Mouse (Mus musculus): Measurements from ENCODE around the gene Slc6a19. TPM values are rescaled to one million over a fixed set of nuclear protein-coding genes. Genes with fewer than 3 reads are reported as not detected.
"Not testable (repeated sequence)": the region's sequence is repeated elsewhere in the genome, so short reads cannot be mapped to it uniquely, and the experiment has no call there.

Slc6a19 gene
- polyA plus RNA-seq, 1 experiment from 2014 or later: 0.29 TPM

- Histone ChIP-seq H3K9ac (no peak overlapping the region), H3K4me3 (no peak overlapping the region), H3K4me2 (no peak overlapping the region), H3K27me3 (no peaks in the 10 kb centered on the region), H3K36me3 (no peaks in the 10 kb centered on the region), H3K9me3 (no peaks in the 10 kb centered on the region), H3K4me1 (replicated peaks) (no peaks in the 10 kb centered on the region), H3K27ac (no peak overlapping the region)
- no peak for ATAC-seq (ENCODE audit: low FRiP score)
- 89% methylated on average over 5 of the region's 5 CpGs for WGBS
Observed at GRCm38 (mm10) chr13:73711803-73712202, 7.1 kb upstream of the Slc6a19 start.

- no peaks in the 10 kb centered on the region for H3K36me3 ChIP-seq
- no peaks in the 10 kb centered on the region for H3K9me3 ChIP-seq
- ATAC-seq (ENCODE audit: low FRiP score): no peak
- H3K27ac ChIP-seq: no peak overlapping the region
- H3K4me2 ChIP-seq: no peak overlapping the region
- 96% methylated on average over 5 of the region's 5 CpGs for WGBS
- no peaks in the 10 kb centered on the region for H3K4me1 ChIP-seq (replicated peaks)
- H3K27me3 ChIP-seq: no peaks in the 10 kb centered on the region
- no peak overlapping the region for H3K4me3 ChIP-seq
- H3K9ac ChIP-seq: no peak overlapping the region
Observed at GRCm38 (mm10) chr13:73711221-73711620, 6.6 kb upstream of the Slc6a19 start.

GRCm38 (mm10) chr13:73709491-73709890 is 4.8 kb upstream of the Slc6a19 start:
- Histone ChIP-seq H3K36me3 (no peaks in the 10 kb centered on the region), H3K27me3 (no peaks in the 10 kb centered on the region), H3K9me3 (no peaks in the 10 kb centered on the region), H3K4me1 (replicated peaks) (0 out of 2 replicates have a peak, but pooled peaks cover 8% of the 10 kb centered on the region), H3K9ac (no peak overlapping the region), H3K27ac (no peak overlapping the region), H3K4me3 (no peak overlapping the region), H3K4me2 (no peak overlapping the region)
- 83% methylated on average over 6 of the region's 6 CpGs for WGBS
- no peak for ATAC-seq (ENCODE audit: low FRiP score)

GRCm38 (mm10) chr13:73703486-73703885 is 1.2 kb downstream of the Slc6a19 start:
- not testable (repeated sequence) for H3K9ac ChIP-seq; ATAC-seq (ENCODE audit: low FRiP score); H3K27me3 ChIP-seq; H3K9me3 ChIP-seq; H3K36me3 ChIP-seq; H3K4me2 ChIP-seq; H3K27ac ChIP-seq; H3K4me1 ChIP-seq (replicated peaks); H3K4me3 ChIP-seq
- 91% methylated on average over 4 of the region's 4 CpGs for WGBS

- Histone ChIP-seq H3K27me3 (no peaks in the 10 kb centered on the region), H3K9ac (no peak overlapping the region), H3K4me2 (no peak overlapping the region), H3K27ac (no peak overlapping the region), H3K9me3 (no peaks in the 10 kb centered on the region), H3K36me3 (no peaks in the 10 kb centered on the region), H3K4me3 (no peak overlapping the region), H3K4me1 (replicated peaks) (0 out of 2 replicates have a peak, but pooled peaks cover 8% of the 10 kb centered on the region)
- WGBS: 90% methylated on average over 4 of the region's 4 CpGs
- ATAC-seq (ENCODE audit: low FRiP score): no peak
Observed at GRCm38 (mm10) chr13:73702776-73703175, 1.9 kb downstream of the Slc6a19 start.

- H3K9ac ChIP-seq: no peak overlapping the region
- ATAC-seq (ENCODE audit: low FRiP score): no peak
- H3K36me3 ChIP-seq: no peaks in the 10 kb centered on the region
- no peak overlapping the region for H3K27ac ChIP-seq
- no peaks in the 10 kb centered on the region for H3K9me3 ChIP-seq
- 0 out of 2 replicates have a peak, but pooled peaks cover 8% of the 10 kb centered on the region for H3K4me1 ChIP-seq (replicated peaks)
- H3K4me3 ChIP-seq: no peak overlapping the region
- 87% methylated on average over 9 of the region's 9 CpGs for WGBS
- H3K4me2 ChIP-seq: no peak overlapping the region
- H3K27me3 ChIP-seq: 0 out of 2 replicates have a peak, but pooled peaks cover 7% of the 10 kb centered on the region
Observed at GRCm38 (mm10) chr13:73701161-73701883, 3.3 kb downstream of the Slc6a19 start.

GRCm38 (mm10) chr13:73700554-73700953 is 4.1 kb downstream of the Slc6a19 start:
- Histone ChIP-seq H3K9ac (no peak overlapping the region), H3K4me2 (no peak overlapping the region), H3K4me3 (no peak overlapping the region), H3K36me3 (no peaks in the 10 kb centered on the region), H3K27ac (no peak overlapping the region), H3K4me1 (replicated peaks) (0 out of 2 replicates have a peak, but pooled peaks cover 5% of the 10 kb centered on the region), H3K27me3 (0 out of 2 replicates have a peak, but pooled peaks cover 8% of the 10 kb centered on the region), H3K9me3 (no peaks in the 10 kb centered on the region)
- 94% methylated on average over 12 of the region's 12 CpGs for WGBS
- no peak for ATAC-seq (ENCODE audit: low FRiP score)

GRCm38 (mm10) chr13:73699714-73700113 is 5.0 kb downstream of the Slc6a19 start:
- ATAC-seq (ENCODE audit: low FRiP score): no peak
- 0 out of 2 replicates have a peak, but pooled peaks cover 8% of the 10 kb centered on the region for H3K27me3 ChIP-seq
- 94% methylated on average over 6 of the region's 6 CpGs for WGBS
- H3K4me2 ChIP-seq: no peak overlapping the region
- no peaks in the 10 kb centered on the region for H3K36me3 ChIP-seq
- H3K4me3 ChIP-seq: no peak overlapping the region
- no peak overlapping the region for H3K9ac ChIP-seq
- H3K27ac ChIP-seq: no peak overlapping the region
- no peaks in the 10 kb centered on the region for H3K9me3 ChIP-seq
- H3K4me1 ChIP-seq (replicated peaks): no peaks in the 10 kb centered on the region

GRCm38 (mm10) chr13:73696529-73696928 is 8.1 kb downstream of the Slc6a19 start:
- Histone ChIP-seq H3K4me2 (no peak overlapping the region), H3K27me3 (0 out of 2 replicates have a peak, but pooled peaks cover 8% of the 10 kb centered on the region), H3K36me3 (no peaks in the 10 kb centered on the region), H3K27ac (no peak overlapping the region), H3K9me3 (no peaks in the 10 kb centered on the region), H3K9ac (no peak overlapping the region), H3K4me3 (no peak overlapping the region), H3K4me1 (replicated peaks) (no peaks in the 10 kb centered on the region)
- ATAC-seq (ENCODE audit: low FRiP score): no peak
- 87% methylated on average over 3 of the region's 3 CpGs for WGBS

- H3K4me2 ChIP-seq: no peak overlapping the region
- no peak for ATAC-seq (ENCODE audit: low FRiP score)
- no peaks in the 10 kb centered on the region for H3K9me3 ChIP-seq
- H3K4me1 ChIP-seq (replicated peaks): no peaks in the 10 kb centered on the region
- no peaks in the 10 kb centered on the region for H3K36me3 ChIP-seq
- H3K9ac ChIP-seq: no peak overlapping the region
- no peak overlapping the region for H3K4me3 ChIP-seq
- no peak overlapping the region for H3K27ac ChIP-seq
- WGBS: 93% methylated on average over 1 of the region's 1 CpGs
- H3K27me3 ChIP-seq: 0 out of 2 replicates have a peak, but pooled peaks cover 8% of the 10 kb centered on the region
Observed at GRCm38 (mm10) chr13:73694972-73695371, 9.7 kb downstream of the Slc6a19 start.

- Histone ChIP-seq H3K4me3 (no peak overlapping the region), H3K9me3 (no peaks in the 10 kb centered on the region), H3K4me2 (no peak overlapping the region), H3K27me3 (0 out of 2 replicates have a peak, but pooled peaks cover 11% of the 10 kb centered on the region), H3K9ac (no peak overlapping the region), H3K36me3 (no peaks in the 10 kb centered on the region), H3K4me1 (replicated peaks) (no peaks in the 10 kb centered on the region), H3K27ac (no peak overlapping the region)
- ATAC-seq (ENCODE audit: low FRiP score): no peak
- 70% methylated on average over 2 of the region's 2 CpGs for WGBS
Observed at GRCm38 (mm10) chr13:73693333-73693732, 11.3 kb downstream of the Slc6a19 start.

- Histone ChIP-seq H3K4me1 (replicated peaks) (no peaks in the 10 kb centered on the region), H3K9me3 (no peaks in the 10 kb centered on the region), H3K4me3 (no peak overlapping the region), H3K27me3 (0 out of 2 replicates have a peak, but pooled peaks cover 11% of the 10 kb centered on the region), H3K36me3 (no peaks in the 10 kb centered on the region), H3K27ac (no peak overlapping the region), H3K4me2 (no peak overlapping the region), H3K9ac (no peak overlapping the region)
- 33% methylated on average over 10 of the region's 10 CpGs for WGBS
- ATAC-seq (ENCODE audit: low FRiP score): peak; percentile 82
Observed at GRCm38 (mm10) chr13:73692249-73692868, 12.3 kb downstream of the Slc6a19 start.

All from hindbrain, embryonic 13.5 days (tissue).